Mouse (Mus musculus) midbrain, postnatal 0 days (tissue): ENCODE measurements around the gene Tmem33. TPM values are rescaled to one million over a fixed set of nuclear protein-coding genes. Genes with fewer than 3 reads are reported as not detected.

Source experiments
- ATAC-seq: fragments of 200-750 bp; cut with Nextera tagmentation; 2 replicates; pipeline ENCODE4 v1.8.0; 2017; ENCODE audit warnings: moderate number of reproducible peaks, mild to moderate bottlenecking, moderate TSS enrichment, moderate library complexity; ENCODE audit not compliant: low FRiP score
- DNase-seq: peaks from one replicate; pipeline ENCODE4 v3.0.0-alpha.2; 2015; ENCODE audit warnings: low spot score
- H3K27ac ChIP-seq: fragments of 300-500 bp; sonication (generic); 2 replicates; pipeline ENCODE4 v1.5.1; 2014; ENCODE audit warnings: low read depth, mild to moderate bottlenecking, low read length, mixed read lengths
- H3K27me3 ChIP-seq: fragments of 300-500 bp; sonication (generic); 2 replicates; pipeline ENCODE4 v1.6.1; 2014; ENCODE audit warnings: low read length, control low read depth, mixed read lengths; ENCODE audit not compliant: insufficient read depth
- H3K36me3 ChIP-seq: fragments of 300-500 bp; sonication (generic); 2 replicates; pipeline ENCODE4 v1.6.1; 2014; ENCODE audit warnings: low read length, control low read depth, mixed read lengths; ENCODE audit not compliant: insufficient read depth
- H3K4me1 ChIP-seq: fragments of 300-500 bp; sonication (generic); 2 replicates; pipeline ENCODE4 v1.6.1; 2014; ENCODE audit warnings: mild to moderate bottlenecking, control low read depth, antibody characterized with exemption, low read length, mixed read lengths; ENCODE audit not compliant: insufficient read depth
- H3K4me2 ChIP-seq: fragments of 300-500 bp; sonication (generic); 2 replicates; pipeline ENCODE4 v1.6.1; 2014; ENCODE audit warnings: low read depth, mild to moderate bottlenecking, low read length, mixed read lengths; ENCODE audit not compliant: poor library complexity, severe bottlenecking
- H3K4me3 ChIP-seq: fragments of 300-500 bp; sonication (generic); 2 replicates; pipeline ENCODE4 v1.5.1; 2014; ENCODE audit warnings: low read depth, mild to moderate bottlenecking, low read length, moderate library complexity
- H3K9ac ChIP-seq: fragments of 300-500 bp; sonication (generic); replicated peaks from 2 replicates; pipeline ENCODE4 v1.6.1; 2014; ENCODE audit warnings: mild to moderate bottlenecking, low read length, moderate library complexity, mixed read lengths; ENCODE audit not compliant: poor library complexity, severe bottlenecking
- H3K9me3 ChIP-seq: fragments of 300-500 bp; sonication (generic); 2 replicates; pipeline ENCODE4 v1.6.1; 2016; ENCODE audit warnings: low read length, control low read depth
- CTCF ChIP-seq: IDR thresholded peaks from 2 replicates; pipeline ENCODE4 v1.5.1; 2016; ENCODE audit warnings: antibody characterized with exemption, mild to moderate bottlenecking
- whole genome bisulfite sequencing: fragments of 180-500 bp; shearing (Covaris S2); extraction: QIAGEN DNeasy Blood & Tissue Kit; methylation state at CpG from one replicate; pipeline ENCODE4 v1.1.7; 2014; 5-methylcytosine and 5-hydroxymethylcytosine counted together
- polyA plus RNA-seq: library from polyadenylated mRNA; unstranded; fragments of >200 nt; fragmentation: Nextera tagmentation; extraction: Ambion mirVana; gene quantifications from 2 replicates; pipeline ENCODE4 v1.2.1, GENCODE M21; 2015
- total RNA-seq: library from RNA; depleted of rRNA; stranded (reverse); fragments of >200 nt; gene quantifications from 2 replicates; pipeline ENCODE4 v1.2.3, GENCODE M21; 2014

The Tmem33 gene
- total and polyA plus RNA-seq, 2 experiments from 2014 or later = 55.0 to 68.1 TPM

DNA sequence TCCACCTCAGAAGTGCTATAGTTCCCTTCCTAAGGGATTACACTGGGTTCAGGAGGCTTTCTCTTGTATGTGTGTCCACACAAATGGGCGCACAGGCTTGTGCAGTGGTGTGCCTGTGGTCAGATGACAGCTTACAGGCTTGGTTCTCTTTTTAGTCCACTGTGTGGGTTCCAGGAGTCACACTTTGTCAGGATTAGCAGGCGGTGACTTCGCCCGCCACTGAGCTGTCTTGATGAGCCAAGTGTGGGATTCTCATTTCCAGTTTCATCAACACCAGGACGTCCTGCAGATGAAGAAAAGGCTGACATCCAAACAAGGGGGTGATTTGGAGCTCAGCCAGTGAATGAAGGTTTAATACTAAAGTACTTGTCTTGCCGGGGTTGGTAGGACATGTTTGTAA is 35.3 kb downstream of the Tmem33 start:
- Histone ChIP-seq H3K4me2 (no peak overlapping the region), H3K9ac (no peak overlapping the region), H3K4me1 (no peaks in the 10 kb centered on the region), H3K27me3 (no peaks in the 10 kb centered on the region), H3K4me3 (no peak overlapping the region), H3K9me3 (no peaks in the 10 kb centered on the region), H3K36me3 (0 out of 2 replicates have a peak, but pooled peaks cover 5% of the 10 kb centered on the region), H3K27ac (no peak overlapping the region)
- no peak for TF ChIP-seq CTCF
- no peak for DNase-seq
- WGBS = 80% methylated on average over 6 of the region's 6 CpGs
- ATAC-seq = no peak

DNA sequence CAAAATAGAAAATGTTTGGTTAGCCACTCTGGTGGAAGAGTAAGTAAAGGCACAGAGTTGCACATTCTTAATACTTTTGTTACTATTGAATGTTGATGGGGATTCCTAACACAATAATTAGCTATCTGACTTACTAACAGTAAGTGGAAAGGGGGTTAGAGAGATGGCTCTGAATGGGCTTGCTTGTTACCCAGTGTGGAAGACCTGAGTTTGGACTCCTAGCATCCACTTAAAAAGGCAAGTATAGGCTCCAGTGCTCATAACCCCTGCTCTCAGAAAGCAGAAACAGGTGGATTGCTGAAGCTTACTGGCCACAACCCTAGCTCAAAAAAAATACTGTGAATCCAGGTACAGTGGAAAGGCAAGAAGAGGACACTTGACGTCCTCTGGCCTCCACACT is 35.8 kb downstream of the Tmem33 start:
- Histone ChIP-seq H3K27me3 (no peaks in the 10 kb centered on the region), H3K27ac (no peak overlapping the region), H3K9ac (no peak overlapping the region), H3K4me3 (no peak overlapping the region), H3K4me1 (no peaks in the 10 kb centered on the region), H3K9me3 (no peaks in the 10 kb centered on the region), H3K36me3 (0 out of 2 replicates have a peak, but pooled peaks cover 5% of the 10 kb centered on the region), H3K4me2 (no peak overlapping the region)
- ATAC-seq (no peak), DNase-seq (no peak)
- TF ChIP-seq CTCF = no peak
- 91% methylated on average over 1 of the region's 1 CpGs for WGBS

DNA sequence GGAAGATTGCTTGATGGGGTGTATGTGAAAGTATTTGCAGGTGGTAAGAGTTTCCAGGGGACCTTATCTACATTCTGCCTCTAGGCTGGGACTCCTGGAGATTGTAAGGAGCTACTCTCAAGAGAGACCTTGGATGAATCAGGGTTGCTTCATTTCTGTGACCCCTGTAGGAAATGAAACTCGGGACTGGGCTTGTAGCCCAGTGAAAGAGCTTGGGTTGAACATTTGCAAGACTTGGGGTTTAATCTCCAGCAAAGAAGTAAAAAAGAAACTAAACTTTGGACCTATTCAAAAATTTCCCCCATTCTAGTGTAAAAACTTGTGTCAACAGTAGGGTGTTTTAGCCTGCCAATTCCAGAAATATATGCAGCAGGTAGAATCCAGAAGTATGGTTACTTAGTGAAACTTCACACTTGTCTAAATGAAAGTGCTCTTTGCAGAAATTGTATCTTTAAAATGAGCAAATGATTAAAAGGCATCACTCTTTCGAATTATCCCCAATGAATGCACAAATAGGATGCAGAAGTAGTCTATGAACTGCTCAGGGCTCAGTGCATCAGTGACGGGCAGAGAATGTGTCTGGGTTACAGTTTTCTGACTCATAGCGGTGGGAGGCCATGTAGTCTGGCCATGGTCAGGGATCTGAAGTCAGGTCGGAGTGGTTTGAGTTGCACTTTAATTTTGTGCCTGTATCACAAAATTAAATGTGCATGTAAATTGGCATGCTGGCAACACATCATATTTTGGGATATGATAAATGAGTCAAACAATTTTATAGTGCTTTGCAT is 36.9 kb downstream of the Tmem33 start:
- Histone ChIP-seq H3K4me2 (no peak overlapping the region), H3K27ac (no peak overlapping the region), H3K4me3 (no peak overlapping the region), H3K9me3 (no peaks in the 10 kb centered on the region), H3K4me1 (no peaks in the 10 kb centered on the region), H3K27me3 (no peaks in the 10 kb centered on the region), H3K36me3 (0 out of 2 replicates have a peak, but pooled peaks cover 5% of the 10 kb centered on the region), H3K9ac (no peak overlapping the region)
- WGBS = 86% methylated on average over 5 of the region's 5 CpGs
- no peak for DNase-seq
- TF ChIP-seq CTCF = no peak
- no peak for ATAC-seq

DNA sequence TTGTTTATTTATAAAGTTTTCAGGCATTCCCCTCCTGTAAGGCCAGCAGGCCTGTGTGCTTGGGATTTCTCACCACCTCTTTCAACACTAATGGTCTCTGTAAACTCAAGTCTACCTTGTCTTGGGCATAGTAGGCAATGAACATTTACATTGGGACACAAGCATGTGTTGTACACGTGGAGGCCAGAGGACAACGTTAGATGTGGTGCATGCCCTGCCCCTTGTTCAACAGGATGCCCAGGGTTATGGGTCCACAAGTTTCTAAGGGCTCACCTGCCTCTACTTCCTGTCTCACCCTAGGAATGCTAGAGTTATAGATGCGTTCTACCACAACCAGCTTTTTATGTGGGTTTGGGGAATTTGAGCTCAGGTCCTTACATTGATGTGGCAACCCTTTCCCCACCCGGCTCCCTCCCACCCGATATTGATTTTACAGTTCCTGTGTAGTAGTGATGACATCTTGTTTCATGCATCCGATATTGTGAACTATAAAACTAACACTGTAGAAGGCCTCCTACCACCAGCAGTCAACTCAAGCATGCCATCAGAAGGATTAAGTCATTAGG is 39.6 kb downstream of the Tmem33 start:
- DNase-seq (no peak), ATAC-seq (no peak)
- Histone ChIP-seq H3K27ac (no peak overlapping the region), H3K9me3 (no peaks in the 10 kb centered on the region), H3K27me3 (no peaks in the 10 kb centered on the region), H3K4me3 (no peak overlapping the region), H3K4me1 (no peaks in the 10 kb centered on the region), H3K36me3 (no peaks in the 10 kb centered on the region), H3K9ac (no peak overlapping the region), H3K4me2 (no peak overlapping the region)
- no peak for TF ChIP-seq CTCF
- 93% methylated on average over 6 of the region's 6 CpGs for WGBS

DNA sequence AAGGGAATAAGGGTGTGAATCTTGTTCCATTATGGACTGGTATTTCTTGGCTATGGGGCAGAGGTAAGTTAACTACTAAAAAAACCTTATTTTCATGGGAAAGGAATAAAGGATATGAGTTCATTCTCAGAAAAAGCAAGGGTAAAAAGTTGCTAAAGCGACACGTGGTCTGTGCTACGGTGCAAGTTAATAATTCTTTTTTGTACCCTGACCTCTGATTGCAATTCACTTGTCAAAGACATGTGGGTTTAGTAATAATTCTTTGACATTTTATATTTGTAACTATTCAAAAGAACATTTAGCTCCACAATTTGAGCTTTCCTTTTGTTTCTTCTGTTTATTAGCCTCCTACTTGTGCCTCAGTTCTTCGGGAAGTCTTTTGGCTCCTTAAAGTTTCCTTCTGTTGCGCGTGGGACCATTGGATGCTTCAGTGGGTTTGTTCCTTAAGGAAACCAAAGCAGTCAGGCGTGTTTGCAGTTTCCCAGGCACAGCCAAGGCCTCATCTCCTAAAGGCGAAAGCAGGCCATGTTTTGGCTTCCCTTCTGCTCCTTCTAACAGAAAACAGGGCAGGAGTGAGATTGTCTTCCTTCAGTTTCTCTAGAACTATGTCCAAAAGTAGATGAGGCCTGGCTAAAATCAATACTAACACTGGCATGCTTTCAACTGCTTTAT is 40.7 kb downstream of the Tmem33 start:
- Histone ChIP-seq H3K9ac (no peak overlapping the region), H3K36me3 (no peaks in the 10 kb centered on the region), H3K4me1 (no peaks in the 10 kb centered on the region), H3K4me3 (no peak overlapping the region), H3K27me3 (no peaks in the 10 kb centered on the region), H3K9me3 (no peaks in the 10 kb centered on the region), H3K27ac (no peak overlapping the region), H3K4me2 (no peak overlapping the region)
- TF ChIP-seq CTCF = no peak
- ATAC-seq (no peak), DNase-seq (no peak)
- WGBS = 94% methylated on average over 8 of the region's 8 CpGs

DNA sequence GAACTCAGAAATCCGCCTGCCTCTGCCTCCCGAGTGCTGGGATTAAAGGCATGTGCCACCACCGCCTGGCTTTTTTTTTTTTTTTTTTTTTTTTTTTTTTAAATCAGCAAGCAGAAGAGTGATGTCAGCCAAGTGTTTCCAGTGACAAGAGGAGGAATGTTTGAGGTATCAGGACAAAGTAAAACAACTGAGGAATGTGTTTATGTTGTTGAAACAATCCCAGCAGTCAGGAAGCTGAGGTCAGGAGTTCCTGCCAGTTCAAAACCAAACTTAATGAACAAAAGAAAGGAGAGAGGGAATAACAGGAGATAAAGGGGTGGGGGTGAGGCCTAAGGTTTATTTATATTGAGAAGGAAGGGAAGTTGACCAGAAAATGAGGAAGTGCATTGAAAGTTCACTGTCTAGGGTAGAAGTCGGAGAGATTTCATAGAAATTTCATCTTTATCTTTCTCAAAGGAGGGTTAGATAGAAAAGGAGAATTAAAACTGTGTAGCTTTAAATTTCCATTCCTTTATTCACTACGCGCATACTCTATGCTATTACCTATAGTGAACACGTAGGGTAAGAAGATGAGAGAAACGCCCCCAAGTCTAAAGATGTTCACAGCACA is 41.5 kb downstream of the Tmem33 start:
- DNase-seq (no peak), ATAC-seq (no peak)
- H3K4me1 ChIP-seq = no peaks in the 10 kb centered on the region
- no peaks in the 10 kb centered on the region for H3K36me3 ChIP-seq
- TF ChIP-seq CTCF = no peak
- WGBS = 84% methylated on average over 7 of the region's 8 CpGs
- no peak overlapping the region for H3K4me3 ChIP-seq
- H3K27ac ChIP-seq = no peak overlapping the region
- H3K9me3 ChIP-seq = no peaks in the 10 kb centered on the region
- H3K9ac ChIP-seq = no peak overlapping the region
- H3K4me2 ChIP-seq = no peak overlapping the region
- H3K27me3 ChIP-seq = no peaks in the 10 kb centered on the region
